Mouse (Mus musculus): Measurements from ENCODE around the gene Islr.

DNA sequence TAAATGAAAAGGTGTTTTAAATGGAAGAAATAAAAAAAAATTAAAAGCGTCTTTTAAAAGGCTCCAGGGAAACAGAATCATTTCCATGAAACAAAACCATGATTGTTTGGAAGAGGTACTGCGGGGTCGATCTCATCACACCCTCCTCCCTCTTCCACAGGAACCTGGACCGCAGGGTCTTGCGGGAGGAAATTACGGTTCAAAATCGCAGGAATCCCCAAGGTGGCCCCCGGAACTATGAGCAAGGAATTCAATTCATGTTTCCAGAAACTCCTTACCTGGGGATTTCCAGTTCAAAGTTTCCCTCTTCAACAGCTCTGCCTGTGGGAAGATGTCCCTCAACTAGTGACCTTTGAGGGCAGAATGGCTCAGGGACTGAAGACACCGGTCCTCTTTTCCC, 90.1 kb downstream of the Islr start:
- TF ChIP-seq CTCF (IDR thresholded peaks at IDR 0.05; ENCODE audit: low read depth) (no peak), EP300 (IDR thresholded peaks at IDR 0.05; ENCODE audit: low read depth) (no peak)

All from liver, postnatal 0 days (tissue).